Mouse (Mus musculus) G1E-ER4 (cell line): Measurements from ENCODE around the gene Inpp5a. TPM values are rescaled to one million over a fixed set of nuclear protein-coding genes. Genes with fewer than 3 reads are reported as not detected.

Experiments used
- GATA1 ChIP-seq: IDR thresholded peaks from one replicate; pipeline ENCODE4 v1.8.0; 2012; ENCODE audit warnings: low read length, inconsistent platforms
- polyA plus RNA-seq: library from polyadenylated mRNA; stranded (reverse); fragments of >175 nt; gene quantifications from 2 replicates; pipeline ENCODE4 v1.2.3, GENCODE M21; 2012

The Inpp5a gene
- polyA plus RNA-seq, 1 experiment: not detected

- no peak for TF ChIP-seq GATA1
Measured at GRCm38 (mm10) chr7:139386933-139387690, 1.8 kb upstream of the Inpp5a start.

GRCm38 (mm10) chr7:139387921-139388669 lies 814 bp upstream of the Inpp5a start:
- no peak for TF ChIP-seq GATA1

GRCm38 (mm10) chr7:139389213-139389761 lies 378 bp downstream of the Inpp5a start:
- no peak for TF ChIP-seq GATA1

GRCm38 (mm10) chr7:139390380-139390779 lies 1.5 kb downstream of the Inpp5a start:
- TF ChIP-seq GATA1: no peak

- TF ChIP-seq GATA1: no peak
Measured at GRCm38 (mm10) chr7:139390926-139391325, 2.0 kb downstream of the Inpp5a start.

GRCm38 (mm10) chr7:139391691-139392090 lies 2.8 kb downstream of the Inpp5a start:
- TF ChIP-seq GATA1: no peak

GRCm38 (mm10) chr7:139392106-139392505 lies 3.2 kb downstream of the Inpp5a start:
- no peak for TF ChIP-seq GATA1

GRCm38 (mm10) chr7:139392691-139393235 lies 3.9 kb downstream of the Inpp5a start:
- TF ChIP-seq GATA1: no peak

GRCm38 (mm10) chr7:139397521-139397920 lies 8.6 kb downstream of the Inpp5a start:
- no peak for TF ChIP-seq GATA1

GRCm38 (mm10) chr7:139398111-139398510 lies 9.2 kb downstream of the Inpp5a start:
- TF ChIP-seq GATA1: no peak

- no peak for TF ChIP-seq GATA1
Measured at GRCm38 (mm10) chr7:139398530-139399021, 9.7 kb downstream of the Inpp5a start.

GRCm38 (mm10) chr7:139399572-139399971 lies 10.7 kb downstream of the Inpp5a start:
- no peak for TF ChIP-seq GATA1

GRCm38 (mm10) chr7:139399977-139400685 lies 11.2 kb downstream of the Inpp5a start:
- no peak for TF ChIP-seq GATA1

GRCm38 (mm10) chr7:139400926-139401325 lies 12.0 kb downstream of the Inpp5a start:
- no peak for TF ChIP-seq GATA1

GRCm38 (mm10) chr7:139401791-139402190 lies 12.9 kb downstream of the Inpp5a start:
- TF ChIP-seq GATA1: no peak

- TF ChIP-seq GATA1: no peak
Measured at GRCm38 (mm10) chr7:139402721-139403120, 13.8 kb downstream of the Inpp5a start.
